Mouse (Mus musculus): ENCODE results near the gene Efl1. TPM values are rescaled to one million over a fixed set of nuclear protein-coding genes. Genes with fewer than 3 reads are reported as not detected.

Gene Efl1
- polyA plus RNA-seq, 1 experiment from 2014 or later, result 16.7 TPM

Other genes starting within 250 kb of the Efl1 start
- gene Saxo2, start 86 bp upstream of the Efl1 start, polyA plus RNA-seq (2015; fragmentation: Nextera tagmentation; extraction: Ambion mirVana), result 19.7 and 20.1 TPM in 2 replicates
- gene Mex3b, start 218.7 kb downstream of the Efl1 start, polyA plus RNA-seq (2015; fragmentation: Nextera tagmentation; extraction: Ambion mirVana), result 31.8 and 39.2 TPM in 2 replicates

Measured in neural tube, embryonic 13.5 days (tissue).